Mouse (Mus musculus) midbrain, embryonic 11.5 days (tissue): Measurements from ENCODE around the gene Dlk2. TPM values are rescaled to one million over a fixed set of nuclear protein-coding genes. Genes with fewer than 3 reads are reported as not detected.

Experiments used
- ATAC-seq: fragments of 200-750 bp; cut with Nextera tagmentation; 2 replicates; pipeline ENCODE4 v1.8.0; 2017; ENCODE audit warnings: moderate TSS enrichment, moderate library complexity; ENCODE audit not compliant: low FRiP score
- DNase-seq: peaks from one replicate; pipeline ENCODE4 v3.0.0; 2015; ENCODE audit warnings: low spot score; ENCODE audit errors: missing footprints
- H3K27ac ChIP-seq: fragments of 300-500 bp; sonication (generic); 2 replicates; pipeline ENCODE4 v1.5.1; 2014; ENCODE audit warnings: low read depth, low read length
- H3K27me3 ChIP-seq: fragments of 300-500 bp; sonication (generic); 2 replicates; pipeline ENCODE4 v1.6.1; 2014; ENCODE audit warnings: mild to moderate bottlenecking, low read length, moderate library complexity, mixed read lengths; ENCODE audit not compliant: control insufficient read depth, insufficient read depth
- H3K36me3 ChIP-seq: fragments of 300-500 bp; sonication (generic); 2 replicates; pipeline ENCODE4 v1.6.1; 2014; ENCODE audit warnings: mild to moderate bottlenecking, low read length, moderate library complexity, mixed read lengths; ENCODE audit not compliant: control insufficient read depth, insufficient read depth
- H3K4me1 ChIP-seq: fragments of 300-500 bp; sonication (generic); 2 replicates; pipeline ENCODE4 v1.6.1; 2014; ENCODE audit warnings: low read length; ENCODE audit not compliant: control insufficient read depth, insufficient read depth
- H3K4me2 ChIP-seq: fragments of 300-500 bp; sonication (generic); 2 replicates; pipeline ENCODE4 v1.6.1; 2014; ENCODE audit warnings: mild to moderate bottlenecking, moderate library complexity
- H3K4me3 ChIP-seq: fragments of 300-500 bp; sonication (generic); 2 replicates; pipeline ENCODE4 v1.5.1; 2014; ENCODE audit warnings: low read depth, low read length
- H3K9ac ChIP-seq: fragments of 300-500 bp; sonication (generic); 2 replicates; pipeline ENCODE4 v1.6.1; 2014; ENCODE audit warnings: low read length
- H3K9me3 ChIP-seq: fragments of 300-500 bp; sonication (generic); 2 replicates; pipeline ENCODE4 v1.6.1; 2016; ENCODE audit warnings: low read length; ENCODE audit not compliant: control insufficient read depth
- WGBS: fragments of 180-500 bp; shearing (Covaris S2); extraction: QIAGEN DNeasy Blood & Tissue Kit; methylation state at CpG from one replicate; pipeline ENCODE4 v1.1.7; 2014; 5-methylcytosine and 5-hydroxymethylcytosine counted together
- polyA plus RNA-seq: library from polyadenylated mRNA; unstranded; fragments of >200 nt; fragmentation: Nextera tagmentation; extraction: Ambion mirVana; gene quantifications from 2 replicates; pipeline ENCODE4 v1.2.1, GENCODE M21; 2014

Gene Dlk2
- polyA plus RNA-seq, 1 experiment from 2014 or later: 0.42 TPM

GRCm38 (mm10) chr17:46282483-46283123 lies 14.6 kb upstream of the Dlk2 start, which contains the start of gene Tjap1:
Gene Tjap1, minus strand, starts transcription at chr17:46283026.
- Histone ChIP-seq H3K4me1 (peaks cover 12% of the 10 kb centered on the region; the same call in 1 of the 2 replicates), H3K4me3 (peak within 1 kb of the TSS; percentile 61), H3K36me3 (peaks cover 5% of the 10 kb centered on the region; the same call in 1 of the 2 replicates), H3K9me3 (no peaks in the 10 kb centered on the region), H3K27ac (no peak within 1 kb of the TSS; the same call in 1 of the 2 replicates), H3K4me2 (peak within 1 kb of the TSS; percentile 55), H3K27me3 (no peaks in the 10 kb centered on the region), H3K9ac (peak within 1 kb of the TSS; percentile 76)
- WGBS: under 1% methylated on average over 37 of the region's 37 CpGs
- DNase-seq: peak; percentile 99
- ATAC-seq: peak; percentile 98

DNA sequence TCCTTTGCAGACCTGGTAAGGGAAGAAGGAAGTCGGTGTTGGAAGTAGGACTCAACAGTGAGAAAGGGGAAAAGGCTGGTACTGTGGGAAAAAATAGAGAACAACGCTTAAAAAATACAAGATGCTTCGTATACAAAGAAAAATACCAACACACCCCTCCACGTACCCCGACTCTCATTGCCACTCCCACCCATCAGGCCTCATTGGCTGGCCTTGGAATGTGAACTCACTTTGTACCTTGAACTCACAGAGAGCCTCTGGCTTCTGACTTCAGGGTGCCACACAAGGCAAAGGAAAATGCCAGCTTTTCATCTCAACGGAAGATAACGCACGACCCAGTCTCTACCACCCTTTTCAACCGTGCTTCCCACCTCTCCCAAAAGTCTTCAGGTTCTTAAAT lies 14.1 kb upstream of the Dlk2 start:
- ATAC-seq (no peak), DNase-seq (no peak)
- H3K36me3 ChIP-seq: peaks cover 4% of the 10 kb centered on the region; the same call in 1 of the 2 replicates
- WGBS: 25% methylated on average over 9 of the region's 9 CpGs
- H3K4me1 ChIP-seq: peaks cover 12% of the 10 kb centered on the region; the same call in 1 of the 2 replicates
- H3K4me2 ChIP-seq: peak overlapping the region; percentile 55
- H3K27ac ChIP-seq: no peak overlapping the region
- no peaks in the 10 kb centered on the region for H3K27me3 ChIP-seq
- H3K4me3 ChIP-seq: peak overlapping the region; percentile 61
- peak overlapping the region; percentile 24; the same call in 1 of the 2 replicates for H3K9ac ChIP-seq
- no peaks in the 10 kb centered on the region for H3K9me3 ChIP-seq

DNA sequence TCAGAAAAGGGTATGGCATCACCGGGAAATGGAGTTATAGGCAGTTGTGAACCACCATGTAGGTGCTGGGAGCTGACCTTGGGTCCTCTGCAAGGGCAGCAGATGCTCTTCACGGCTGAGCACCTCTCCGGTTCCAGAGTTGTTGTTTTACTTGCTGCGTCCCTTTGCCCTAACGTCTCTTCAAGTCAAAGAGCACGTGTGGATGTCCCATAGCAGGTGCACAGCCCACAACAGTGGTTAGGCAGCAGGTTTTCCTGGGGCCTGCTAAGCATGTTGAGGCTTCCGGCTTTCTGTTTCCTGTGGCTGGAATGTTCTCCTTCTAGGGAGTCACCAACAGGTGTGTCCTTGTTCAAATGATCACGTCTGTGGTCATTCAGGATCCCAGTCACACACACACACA lies 13.3 kb upstream of the Dlk2 start:
- 87% methylated on average over 8 of the region's 8 CpGs for WGBS
- DNase-seq (no peak), ATAC-seq (no peak)
- Histone ChIP-seq H3K4me3 (no peak overlapping the region), H3K4me1 (peaks cover 12% of the 10 kb centered on the region; the same call in 1 of the 2 replicates), H3K27me3 (no peaks in the 10 kb centered on the region), H3K9ac (no peak overlapping the region), H3K4me2 (no peak overlapping the region), H3K27ac (no peak overlapping the region), H3K9me3 (no peaks in the 10 kb centered on the region), H3K36me3 (no peaks in the 10 kb centered on the region; the same call in 1 of the 2 replicates)

DNA sequence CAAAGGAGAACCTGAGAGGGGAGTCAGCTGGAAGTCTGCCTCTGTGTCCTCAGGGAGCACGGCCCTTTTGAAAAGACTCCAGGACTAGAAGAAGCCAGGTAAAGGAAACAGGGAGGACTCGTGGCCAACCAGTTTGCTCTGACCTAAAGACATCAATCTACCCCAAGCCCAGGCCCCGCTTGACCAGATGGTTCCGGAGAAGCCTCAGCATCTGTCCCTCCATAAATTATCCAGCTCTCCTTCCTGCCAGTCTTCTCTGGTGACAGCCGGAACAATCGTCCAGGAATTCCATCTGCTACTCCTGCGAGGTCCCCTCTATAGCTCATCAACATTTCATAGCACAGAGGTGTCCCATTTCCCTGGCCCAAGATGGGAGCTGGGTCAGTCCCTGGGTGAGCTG lies 12.6 kb upstream of the Dlk2 start:
- no peak for ATAC-seq
- DNase-seq: no peak
- no peak overlapping the region for H3K4me3 ChIP-seq
- H3K4me1 ChIP-seq: peaks cover 12% of the 10 kb centered on the region; the same call in 1 of the 2 replicates
- H3K27me3 ChIP-seq: no peaks in the 10 kb centered on the region
- H3K9ac ChIP-seq: no peak overlapping the region
- no peaks in the 10 kb centered on the region; the same call in 1 of the 2 replicates for H3K36me3 ChIP-seq
- WGBS: 62% methylated on average over 7 of the region's 7 CpGs
- H3K9me3 ChIP-seq: no peaks in the 10 kb centered on the region
- no peak overlapping the region for H3K27ac ChIP-seq
- H3K4me2 ChIP-seq: no peak overlapping the region

DNA sequence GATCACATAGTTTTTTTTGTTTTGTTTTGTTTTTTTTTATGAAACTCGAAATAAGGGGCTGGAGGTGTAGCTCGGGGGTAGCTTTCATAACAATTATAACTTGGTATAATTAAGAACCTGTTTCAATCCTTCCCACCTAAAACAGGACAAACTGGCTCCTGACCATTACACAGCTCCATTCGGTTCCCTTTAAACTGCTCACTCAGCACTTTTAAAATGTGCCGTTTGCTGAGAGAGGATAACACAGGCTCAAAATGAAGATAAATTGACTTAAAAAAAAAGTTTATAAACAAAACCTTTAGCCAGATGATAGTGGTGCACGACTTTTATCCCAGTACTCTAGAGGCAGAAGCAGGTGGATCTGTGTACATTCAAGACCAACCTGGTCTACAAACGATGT lies 11.8 kb upstream of the Dlk2 start:
- H3K27me3 ChIP-seq: no peaks in the 10 kb centered on the region
- H3K9ac ChIP-seq: no peak overlapping the region
- no peak for DNase-seq
- H3K4me2 ChIP-seq: no peak overlapping the region
- WGBS: 72% methylated on average over 6 of the region's 6 CpGs
- peaks cover 12% of the 10 kb centered on the region; the same call in 1 of the 2 replicates for H3K4me1 ChIP-seq
- no peak overlapping the region for H3K4me3 ChIP-seq
- H3K9me3 ChIP-seq: no peaks in the 10 kb centered on the region
- no peak for ATAC-seq
- H3K36me3 ChIP-seq: no peaks in the 10 kb centered on the region
- H3K27ac ChIP-seq: no peak overlapping the region

DNA sequence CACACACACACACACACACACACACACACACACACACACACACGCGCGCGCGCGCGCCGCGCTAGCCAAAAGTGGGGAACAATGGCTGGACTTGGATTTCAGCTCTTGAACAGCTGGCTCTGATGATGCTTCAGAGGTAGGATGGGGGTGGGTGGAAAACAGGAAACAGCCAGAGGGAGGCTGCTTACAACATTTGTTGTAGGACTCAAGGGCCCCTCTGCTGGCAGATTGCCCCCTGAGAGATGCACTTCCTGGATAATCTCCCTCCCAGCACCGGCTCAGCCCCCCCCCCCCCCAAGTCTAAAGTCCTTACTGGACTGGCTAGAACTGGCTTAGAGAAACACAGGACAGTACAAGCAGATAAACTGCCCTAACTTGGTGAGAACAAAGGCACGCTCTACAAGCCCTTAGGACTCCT lies 9.5 kb upstream of the Dlk2 start:
- Histone ChIP-seq H3K9me3 (no peaks in the 10 kb centered on the region), H3K4me2 (no peak overlapping the region), H3K4me1 (peaks cover 4% of the 10 kb centered on the region; the same call in 1 of the 2 replicates), H3K9ac (no peak overlapping the region), H3K27ac (no peak overlapping the region), H3K36me3 (no peaks in the 10 kb centered on the region), H3K27me3 (no peaks in the 10 kb centered on the region), H3K4me3 (no peak overlapping the region)
- 74% methylated on average over 11 of the region's 11 CpGs for WGBS
- DNase-seq: no peak
- no peak for ATAC-seq

- 51% methylated on average over 6 of the region's 6 CpGs for WGBS
- Histone ChIP-seq H3K27ac (no peak overlapping the region), H3K9ac (no peak overlapping the region), H3K4me3 (no peak overlapping the region), H3K36me3 (no peaks in the 10 kb centered on the region), H3K4me2 (no peak overlapping the region), H3K27me3 (peaks cover 42% of the 10 kb centered on the region), H3K4me1 (peaks cover 12% of the 10 kb centered on the region), H3K9me3 (no peaks in the 10 kb centered on the region)
- DNase-seq (no peak), ATAC-seq (no peak)
Measured at GRCm38 (mm10) chr17:46296601-46297000, 620 bp upstream of the Dlk2 start.

DNA sequence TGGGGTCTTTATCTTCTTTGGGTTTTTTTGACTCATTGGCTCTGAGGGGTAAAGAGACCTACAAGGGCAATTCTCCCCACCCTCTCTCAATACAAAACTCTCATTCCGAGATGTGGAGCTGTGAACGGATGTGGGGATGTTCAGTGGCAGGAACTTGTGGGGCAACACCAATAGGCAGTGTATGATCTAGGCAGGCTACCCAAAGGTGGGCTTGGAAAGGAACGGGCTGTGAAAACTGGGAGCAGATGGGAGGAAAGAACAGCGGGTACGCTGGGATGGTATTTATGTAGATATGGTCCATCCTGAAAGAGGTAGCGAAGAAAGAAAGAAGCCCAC lies 225 bp upstream of the Dlk2 start:
- H3K36me3 ChIP-seq: no peaks in the 10 kb centered on the region
- ATAC-seq (no peak), DNase-seq (peak; percentile 91)
- no peak overlapping the region; the same call in 1 of the 2 replicates for H3K9ac ChIP-seq
- peaks cover 12% of the 10 kb centered on the region for H3K4me1 ChIP-seq
- 15% methylated on average over 6 of the region's 6 CpGs for WGBS
- H3K9me3 ChIP-seq: no peaks in the 10 kb centered on the region
- peak overlapping the region; percentile 89 for H3K4me2 ChIP-seq
- no peak overlapping the region for H3K27ac ChIP-seq
- H3K27me3 ChIP-seq: peaks cover 42% of the 10 kb centered on the region
- peak overlapping the region; percentile 50 for H3K4me3 ChIP-seq

GRCm38 (mm10) chr17:46298220-46298913 lies 1.1 kb downstream of the Dlk2 start:
- ATAC-seq (peak; percentile 89), DNase-seq (peak; percentile 99)
- no peaks in the 10 kb centered on the region for H3K9me3 ChIP-seq
- no peaks in the 10 kb centered on the region for H3K36me3 ChIP-seq
- under 1% methylated on average over 48 of the region's 48 CpGs for WGBS
- peaks cover 12% of the 10 kb centered on the region for H3K4me1 ChIP-seq
- no peak overlapping the region for H3K27ac ChIP-seq
- peak overlapping the region; percentile 50 for H3K4me3 ChIP-seq
- H3K4me2 ChIP-seq: peak overlapping the region; percentile 89
- peaks cover 42% of the 10 kb centered on the region for H3K27me3 ChIP-seq
- H3K9ac ChIP-seq: peak overlapping the region; percentile 53
